Mouse (Mus musculus): ENCODE results near the gene Rabl3. TPM values are rescaled to one million over a fixed set of nuclear protein-coding genes. Genes with fewer than 3 reads are reported as not detected.

Gene Rabl3
- polyA plus RNA-seq, 1 experiment from 2014 or later: 25.1 TPM

- no peaks in the 10 kb centered on the region for H3K4me1 ChIP-seq
- H3K4me3 ChIP-seq: no peak overlapping the region
- no peaks in the 10 kb centered on the region for H3K9me3 ChIP-seq
- WGBS: 45% methylated on average over 6 of the region's 6 CpGs
- no peaks in the 10 kb centered on the region for H3K36me3 ChIP-seq
- no peak overlapping the region for H3K4me2 ChIP-seq
- ATAC-seq (ENCODE audit: borderline replicate concordance, extremely low read depth, low FRiP score, low TSS enrichment): 0 out of 2 replicates have a peak, but pooled peaks have one; percentile 42
- no peaks in the 10 kb centered on the region for H3K27me3 ChIP-seq
- no peak overlapping the region for H3K9ac ChIP-seq
- H3K27ac ChIP-seq: no peak overlapping the region
These were observed 64.6 kb downstream of the Rabl3 start for GRCm38 (mm10) chr16:37604243-37604642.

DNA sequence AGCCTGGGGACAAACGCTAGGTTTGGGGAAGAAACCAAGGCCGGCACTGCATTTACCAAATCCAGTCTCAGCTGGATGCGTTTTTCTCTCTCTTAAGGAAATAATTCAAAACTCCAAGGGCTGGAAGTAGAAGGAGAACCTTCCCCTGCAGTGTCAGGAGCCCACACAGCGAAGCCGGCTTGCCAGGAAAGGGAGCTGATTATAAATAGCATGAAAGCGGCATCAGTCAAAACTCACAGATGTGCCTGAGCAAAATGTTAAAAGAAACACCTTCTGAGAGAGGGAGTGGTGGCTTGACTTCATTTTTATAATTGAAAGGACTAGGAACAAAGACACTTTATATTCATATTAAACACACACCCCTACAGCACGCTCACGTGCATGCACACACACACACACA is 70.6 kb downstream of the Rabl3 start:
- Histone ChIP-seq H3K27me3 (no peaks in the 10 kb centered on the region), H3K4me3 (no peak overlapping the region), H3K4me1 (no peaks in the 10 kb centered on the region), H3K9ac (no peak overlapping the region), H3K36me3 (no peaks in the 10 kb centered on the region), H3K27ac (no peak overlapping the region), H3K4me2 (no peak overlapping the region), H3K9me3 (no peaks in the 10 kb centered on the region)
- WGBS: 85% methylated on average over 8 of the region's 8 CpGs
- ATAC-seq (ENCODE audit: borderline replicate concordance, extremely low read depth, low FRiP score, low TSS enrichment): no peak

DNA sequence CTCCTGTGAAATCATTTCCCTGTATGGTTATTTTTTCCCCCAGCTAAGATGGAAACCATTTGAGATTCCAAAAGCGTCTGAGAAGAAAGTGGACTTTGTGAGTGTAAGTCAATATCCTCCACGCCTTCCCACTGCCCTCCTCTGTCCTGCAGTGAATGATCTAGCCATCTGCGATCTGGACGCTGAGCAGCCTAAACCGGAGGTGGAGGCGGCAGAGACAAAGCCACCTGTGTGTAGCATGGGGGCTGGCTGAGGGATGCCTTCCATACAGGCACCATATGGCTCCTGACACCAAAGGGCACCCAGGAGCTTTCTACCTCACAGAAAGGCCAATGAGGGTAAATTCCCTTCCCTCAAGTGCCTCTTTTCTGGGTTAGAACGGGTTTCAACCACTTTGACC is 71.4 kb downstream of the Rabl3 start:
- ATAC-seq (ENCODE audit: borderline replicate concordance, extremely low read depth, low FRiP score, low TSS enrichment): no peak
- 50% methylated on average over 7 of the region's 7 CpGs for whole genome bisulfite sequencing
- H3K27ac ChIP-seq: no peak overlapping the region

DNA sequence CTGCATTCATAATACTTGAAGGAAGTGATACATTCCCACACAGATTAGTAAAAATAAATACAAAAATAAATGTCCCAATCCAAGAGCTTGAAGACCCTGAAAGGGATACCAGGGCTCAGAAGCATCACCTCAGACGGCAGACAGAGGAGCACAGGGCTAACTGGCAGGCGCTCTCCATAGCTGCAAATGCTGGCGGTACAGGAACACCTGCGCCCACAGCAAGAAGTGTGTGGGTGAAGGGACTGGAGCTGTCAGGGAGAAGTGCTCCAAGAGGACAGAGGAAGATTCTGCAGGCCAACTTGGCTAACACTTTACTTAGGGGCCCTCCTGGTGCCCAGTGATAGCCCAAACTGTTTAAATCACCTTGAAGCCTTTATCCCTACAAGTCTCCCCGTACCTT is 72.3 kb downstream of the Rabl3 start:
- no peak for ATAC-seq (ENCODE audit: borderline replicate concordance, extremely low read depth, low FRiP score, low TSS enrichment)
- 81% methylated on average over 5 of the region's 5 CpGs for WGBS

More for the DNA sequence above, 71.4 kb downstream of the Rabl3 start:
- H3K4me3 ChIP-seq: no peak overlapping the region
- no peaks in the 10 kb centered on the region for H3K36me3 ChIP-seq
- no peak overlapping the region for H3K9ac ChIP-seq
- H3K27me3 ChIP-seq: no peaks in the 10 kb centered on the region
- H3K9me3 ChIP-seq: no peaks in the 10 kb centered on the region
- H3K4me1 ChIP-seq: no peaks in the 10 kb centered on the region
- H3K4me2 ChIP-seq: no peak overlapping the region

DNA sequence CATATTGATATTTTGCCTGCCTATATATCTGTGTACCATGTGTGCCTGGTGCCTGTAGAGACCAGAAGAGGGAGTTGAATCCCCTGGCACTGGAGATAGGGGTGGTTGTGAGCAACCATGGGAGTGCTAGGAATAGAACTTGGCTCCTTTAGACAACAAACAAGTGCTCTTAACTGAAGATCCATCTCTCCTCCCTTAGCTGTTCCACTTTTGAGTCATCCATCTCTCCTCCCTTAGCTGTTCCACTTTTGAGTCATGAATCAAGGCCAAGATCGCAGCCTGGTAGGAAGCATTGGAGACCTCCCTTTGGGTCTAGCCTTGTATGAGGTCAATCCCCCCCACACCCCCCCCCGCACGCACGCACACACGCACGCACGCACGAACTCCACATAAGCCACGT is 74.9 kb downstream of the Rabl3 start:
- no peaks in the 10 kb centered on the region for H3K4me1 ChIP-seq
- WGBS: 91% methylated on average over 9 of the region's 9 CpGs
- H3K4me3 ChIP-seq: no peak overlapping the region
- no peak overlapping the region for H3K9ac ChIP-seq
- ATAC-seq (ENCODE audit: borderline replicate concordance, extremely low read depth, low FRiP score, low TSS enrichment): no peak
- H3K9me3 ChIP-seq: no peaks in the 10 kb centered on the region
- H3K4me2 ChIP-seq: no peak overlapping the region
- H3K27me3 ChIP-seq: no peaks in the 10 kb centered on the region
- H3K36me3 ChIP-seq: no peaks in the 10 kb centered on the region
- H3K27ac ChIP-seq: no peak overlapping the region

More for the DNA sequence above, 72.3 kb downstream of the Rabl3 start:
- H3K9me3 ChIP-seq: no peaks in the 10 kb centered on the region
- H3K27me3 ChIP-seq: no peaks in the 10 kb centered on the region
- H3K4me1 ChIP-seq: no peaks in the 10 kb centered on the region
- H3K4me2 ChIP-seq: no peak overlapping the region
- H3K36me3 ChIP-seq: no peaks in the 10 kb centered on the region
- H3K4me3 ChIP-seq: no peak overlapping the region
- H3K27ac ChIP-seq: no peak overlapping the region
- no peak overlapping the region for H3K9ac ChIP-seq

- Histone ChIP-seq H3K4me2 (no peak overlapping the region), H3K9me3 (no peaks in the 10 kb centered on the region), H3K4me1 (no peaks in the 10 kb centered on the region), H3K27ac (no peak overlapping the region), H3K27me3 (no peaks in the 10 kb centered on the region), H3K4me3 (no peak overlapping the region), H3K9ac (no peak overlapping the region), H3K36me3 (no peaks in the 10 kb centered on the region)
- 50% methylated on average over 8 of the region's 8 CpGs for WGBS
- no peak for ATAC-seq (ENCODE audit: borderline replicate concordance, extremely low read depth, low FRiP score, low TSS enrichment)
These were observed 75.7 kb downstream of the Rabl3 start for GRCm38 (mm10) chr16:37615429-37615828.

GRCm38 (mm10) chr16:37616104-37616503 is 76.4 kb downstream of the Rabl3 start:
- Histone ChIP-seq H3K9me3 (no peaks in the 10 kb centered on the region), H3K4me2 (no peak overlapping the region), H3K36me3 (no peaks in the 10 kb centered on the region), H3K9ac (no peak overlapping the region), H3K4me3 (no peak overlapping the region), H3K27ac (no peak overlapping the region), H3K4me1 (no peaks in the 10 kb centered on the region), H3K27me3 (no peaks in the 10 kb centered on the region)
- WGBS: 66% methylated on average over 8 of the region's 8 CpGs
- ATAC-seq (ENCODE audit: borderline replicate concordance, extremely low read depth, low FRiP score, low TSS enrichment): no peak

GRCm38 (mm10) chr16:37617695-37618094 is 78.0 kb downstream of the Rabl3 start:
- 31% methylated on average over 3 of the region's 3 CpGs for WGBS
- ATAC-seq (ENCODE audit: borderline replicate concordance, extremely low read depth, low FRiP score, low TSS enrichment): no peak
- H3K27ac ChIP-seq: no peak overlapping the region
- no peak overlapping the region for H3K4me3 ChIP-seq
- H3K36me3 ChIP-seq: no peaks in the 10 kb centered on the region
- no peaks in the 10 kb centered on the region for H3K4me1 ChIP-seq
- H3K4me2 ChIP-seq: no peak overlapping the region
- H3K9me3 ChIP-seq: no peaks in the 10 kb centered on the region
- no peaks in the 10 kb centered on the region for H3K27me3 ChIP-seq
- no peak overlapping the region for H3K9ac ChIP-seq

Other genes starting within 250 kb of the Rabl3 start
- 0.16 and 0.29 TPM in 2 replicates for gene Stxbp5l, start 154.9 kb upstream of the Rabl3 start, polyA plus RNA-seq (2015; fragmentation: Nextera tagmentation; extraction: Ambion mirVana)
- gene Gtf2e1, start 96 bp upstream of the Rabl3 start, polyA plus RNA-seq (2015; fragmentation: Nextera tagmentation; extraction: Ambion mirVana): 24.1 and 24.5 TPM in 2 replicates
- 0.47 and 0.52 TPM in 2 replicates for gene Hgd, start 40.3 kb downstream of the Rabl3 start, polyA plus RNA-seq (2015; fragmentation: Nextera tagmentation; extraction: Ambion mirVana)
- gene Ndufb4, start 114.6 kb downstream of the Rabl3 start, polyA plus RNA-seq (2015; fragmentation: Nextera tagmentation; extraction: Ambion mirVana): 48.8 and 53.6 TPM in 2 replicates
- gene Fstl1, start 237.0 kb downstream of the Rabl3 start, polyA plus RNA-seq (2015; fragmentation: Nextera tagmentation; extraction: Ambion mirVana): 520 and 550 TPM in 2 replicates